13 mouse cellular contexts compared by ENCODE assay signal in genomic region chr2:76532490-76533126, GRCm38 (mm10).
DNase-seq lines count a peak whose midpoint lies in the region; ATAC-seq lines count a peak whose summit lies in the region.
"Had no signal": no experiment of that assay in that cellular context is flagged by ENCODE, and none has a peak within 500 bp of the region (broad histone marks: within the 10 kb centered on the region; RNA-seq: fewer than 3 reads in every experiment).

No protein-coding gene starts in this region.

- intact Hi-C loops in gastrocnemius, postnatal 14 days (cut with DNase I; ENCODE audit: low total_unique reads): no loop called here

- no peaks in the 10 kb centered on the region for H3K36me3 ChIP-seq in hindbrain, embryonic 15.5 days
- H3K36me3 ChIP-seq: limb, embryonic 13.5 days had no signal

- H3K4me1 ChIP-seq in hindbrain, embryonic 15.5 days (replicated peaks): peaks cover 19% of the 10 kb centered on the region

- no peaks in the 10 kb centered on the region for H3K9me3 ChIP-seq in hindbrain, embryonic 15.5 days
- H3K9me3 ChIP-seq: limb, embryonic 13.5 days had no signal

- no peak overlapping the region for H3K9ac ChIP-seq in hindbrain, embryonic 15.5 days
- H3K9ac ChIP-seq: limb, embryonic 13.5 days had no signal

- WGBS in hindbrain, embryonic 15.5 days: 53% methylated on average over 14 of the region's 14 CpGs

- peak; percentile 62; the same call in 1 of the 2 replicates for ATAC-seq in hindbrain, embryonic 15.5 days (ENCODE audit: low FRiP score, low read depth)
- ATAC-seq: CD4-positive, CD25-positive, alpha-beta regulatory T cell, adult 4 months had no signal

- DNase-seq in gastrocnemius, postnatal 14 days: peak; percentile 15
- DNase-seq in gastrocnemius, adult 8-10 months (ENCODE audit: low spot score in 2 of 2): no peak
- peak; percentile 70 for DNase-seq in Muller cell, postnatal 12 days (ENCODE audit: inconsistent ontology term)
- DNase-seq in cerebellum, postnatal 14 days: peak; percentile 46 to 60
- DNase-seq in kidney, adult 9 months: no peak
- DNase-seq in frontal cortex, postnatal 14 days (ENCODE audit: low spot score in 2 of 2): no peak
- no peak for DNase-seq in thymus, postnatal 10 days (ENCODE audit: low spot score in 2 of 2)
- DNase-seq: kidney, postnatal 14 days had no signal

- H3K27ac ChIP-seq in hindbrain, embryonic 15.5 days (replicated peaks): no peak overlapping the region; the same call in 1 of the 2 replicates
- H3K27ac ChIP-seq: limb, embryonic 13.5 days; stomach, postnatal 0 days had no signal

- no peak overlapping the region for H3K4me3 ChIP-seq in hindbrain, embryonic 15.5 days
- H3K4me3 ChIP-seq: erythroblast, embryonic 14.5 days; limb, embryonic 13.5 days had no signal

- no peak overlapping the region for H3K4me2 ChIP-seq in hindbrain, embryonic 15.5 days
- H3K4me2 ChIP-seq: limb, embryonic 13.5 days had no signal

- no peaks in the 10 kb centered on the region for H3K27me3 ChIP-seq in hindbrain, embryonic 15.5 days
- H3K27me3 ChIP-seq: limb, embryonic 13.5 days had no signal

Comparison
In these comparisons a context has a peak if more than half of its experiments do, and no peak if none do; other contexts are left out.
1. DNase-seq: peak in gastrocnemius, postnatal 14 days (single experiment), Muller cell, postnatal 12 days (single experiment) and cerebellum, postnatal 14 days (2 of 2); none in gastrocnemius, adult 8-10 months (0 of 2), kidney, adult 9 months (single experiment), frontal cortex, postnatal 14 days (0 of 2) and thymus, postnatal 10 days (0 of 2).